Mouse (Mus musculus) forebrain, embryonic 15.5 days (tissue): ENCODE measurements at regions not wholly inside any gene's neighbourhood (a gene's known extent, or its start where the extent isn't known, plus 50 kb on each side); places are given as distances from the start of the nearest gene placed in this dataset.

Experiments used
- ATAC-seq: fragments of 200-750 bp; cut with Nextera tagmentation; replicated peaks from 2 replicates; pipeline ENCODE4 v1.8.0; 2017; ENCODE audit warnings: mild to moderate bottlenecking, moderate TSS enrichment, moderate library complexity
- H3K27ac ChIP-seq: fragments of 300-500 bp; sonication (generic); replicated peaks from 2 replicates; pipeline ENCODE4 v1.5.1; 2015; ENCODE audit warnings: mild to moderate bottlenecking, inconsistent platforms
- H3K27me3 ChIP-seq: fragments of 300-500 bp; sonication (generic); 2 replicates; pipeline ENCODE4 v1.6.1; 2015; ENCODE audit warnings: inconsistent platforms
- H3K36me3 ChIP-seq: fragments of 300-500 bp; sonication (generic); 2 replicates; pipeline ENCODE4 v1.6.1; 2015; ENCODE audit warnings: mild to moderate bottlenecking, inconsistent platforms
- H3K4me1 ChIP-seq: fragments of 300-500 bp; sonication (generic); 2 replicates; pipeline ENCODE4 v1.6.1; 2015; ENCODE audit warnings: inconsistent platforms
- H3K4me2 ChIP-seq: fragments of 300-500 bp; sonication (generic); replicated peaks from 2 replicates; pipeline ENCODE4 v1.6.1; 2015; ENCODE audit warnings: mild to moderate bottlenecking, inconsistent platforms
- H3K4me3 ChIP-seq: fragments of 300-500 bp; sonication (generic); 2 replicates; pipeline ENCODE4 v1.5.1; 2015; ENCODE audit warnings: mild to moderate bottlenecking, inconsistent platforms
- H3K9ac ChIP-seq: fragments of 300-500 bp; sonication (generic); replicated peaks from 2 replicates; pipeline ENCODE4 v1.6.1; 2015; ENCODE audit warnings: mild to moderate bottlenecking, inconsistent platforms
- H3K9me3 ChIP-seq: fragments of 300-500 bp; sonication (generic); 2 replicates; pipeline ENCODE4 v1.6.1; 2016; ENCODE audit warnings: inconsistent platforms
- WGBS: fragments of 180-500 bp; shearing (Covaris S2); methylation state at CpG from one replicate; pipeline ENCODE4 v1.1.7; 2015; ENCODE audit warnings: mixed read lengths; 5-methylcytosine and 5-hydroxymethylcytosine counted together

GRCm38 (mm10) chr5:132828993-132829392 lies 285.8 kb upstream of the Auts2 start:
- WGBS = 48% methylated on average over 7 of the region's 7 CpGs

GRCm38 (mm10) chr5:132827555-132828333 lies 284.6 kb upstream of the Auts2 start:
- WGBS = 75% methylated on average over 10 of the region's 10 CpGs
- Histone ChIP-seq H3K4me1 (peaks cover 8% of the 10 kb centered on the region), H3K27ac (no peak overlapping the region), H3K4me3 (no peak overlapping the region), H3K36me3 (no peaks in the 10 kb centered on the region), H3K9me3 (no peaks in the 10 kb centered on the region), H3K9ac (no peak overlapping the region), H3K4me2 (no peak overlapping the region), H3K27me3 (no peaks in the 10 kb centered on the region)
- no peak for ATAC-seq

More at GRCm38 (mm10) chr5:132828993-132829392, 285.8 kb upstream of the Auts2 start:
- Histone ChIP-seq H3K4me1 (peaks cover 8% of the 10 kb centered on the region), H3K27ac (no peak overlapping the region), H3K27me3 (no peaks in the 10 kb centered on the region), H3K4me3 (no peak overlapping the region), H3K9me3 (no peaks in the 10 kb centered on the region), H3K4me2 (no peak overlapping the region), H3K36me3 (no peaks in the 10 kb centered on the region), H3K9ac (no peak overlapping the region)
- no peak for ATAC-seq

- no peaks in the 10 kb centered on the region for H3K9me3 ChIP-seq
- no peaks in the 10 kb centered on the region for H3K27me3 ChIP-seq
- H3K4me3 ChIP-seq = no peak overlapping the region
- 93% methylated on average over 5 of the region's 5 CpGs for WGBS
- ATAC-seq = no peak
- peaks cover 8% of the 10 kb centered on the region for H3K4me1 ChIP-seq
- no peak overlapping the region for H3K9ac ChIP-seq
- no peak overlapping the region for H3K27ac ChIP-seq
- H3K36me3 ChIP-seq = no peaks in the 10 kb centered on the region
- H3K4me2 ChIP-seq = no peak overlapping the region
Measured at GRCm38 (mm10) chr5:132826009-132826408, 282.9 kb upstream of the Auts2 start.

GRCm38 (mm10) chr5:132817665-132818064 lies 274.5 kb upstream of the Auts2 start:
- Histone ChIP-seq H3K27me3 (no peaks in the 10 kb centered on the region), H3K27ac (no peak overlapping the region), H3K4me2 (no peak overlapping the region), H3K9ac (no peak overlapping the region), H3K36me3 (no peaks in the 10 kb centered on the region), H3K4me3 (no peak overlapping the region), H3K9me3 (no peaks in the 10 kb centered on the region), H3K4me1 (no peaks in the 10 kb centered on the region)
- WGBS = 83% methylated on average over 9 of the region's 9 CpGs
- no peak for ATAC-seq

- no peaks in the 10 kb centered on the region for H3K27me3 ChIP-seq
- no peak overlapping the region for H3K4me2 ChIP-seq
- no peak overlapping the region for H3K27ac ChIP-seq
- no peak for ATAC-seq
- no peak overlapping the region for H3K4me3 ChIP-seq
- no peak overlapping the region for H3K9ac ChIP-seq
- no peaks in the 10 kb centered on the region for H3K36me3 ChIP-seq
- 68% methylated on average over 4 of the region's 4 CpGs for WGBS
- no peaks in the 10 kb centered on the region for H3K9me3 ChIP-seq
- no peaks in the 10 kb centered on the region for H3K4me1 ChIP-seq
Measured at GRCm38 (mm10) chr5:132809181-132809580, 266.0 kb upstream of the Auts2 start.

- H3K4me1 ChIP-seq = no peaks in the 10 kb centered on the region
- 81% methylated on average over 1 of the region's 1 CpGs for WGBS
- no peak overlapping the region for H3K27ac ChIP-seq
- no peaks in the 10 kb centered on the region for H3K9me3 ChIP-seq
- no peaks in the 10 kb centered on the region for H3K36me3 ChIP-seq
- no peak for ATAC-seq
- no peak overlapping the region for H3K4me3 ChIP-seq
- H3K9ac ChIP-seq = no peak overlapping the region
- H3K27me3 ChIP-seq = no peaks in the 10 kb centered on the region
- H3K4me2 ChIP-seq = no peak overlapping the region
Measured at GRCm38 (mm10) chr5:132796061-132796460, 252.9 kb upstream of the Auts2 start.

- H3K4me2 ChIP-seq = no peak overlapping the region
- H3K4me3 ChIP-seq = no peak overlapping the region
- H3K4me1 ChIP-seq = no peaks in the 10 kb centered on the region
- no peak overlapping the region for H3K27ac ChIP-seq
- no peaks in the 10 kb centered on the region for H3K27me3 ChIP-seq
- no peak overlapping the region for H3K9ac ChIP-seq
- no peaks in the 10 kb centered on the region for H3K36me3 ChIP-seq
- WGBS = 82% methylated on average over 5 of the region's 5 CpGs
- H3K9me3 ChIP-seq = no peaks in the 10 kb centered on the region
- no peak for ATAC-seq
Measured at GRCm38 (mm10) chr5:132792484-132792883, 249.3 kb upstream of the Auts2 start.

- no peaks in the 10 kb centered on the region for H3K36me3 ChIP-seq
- H3K9me3 ChIP-seq = no peaks in the 10 kb centered on the region
- H3K4me3 ChIP-seq = no peak overlapping the region
- ATAC-seq = no peak
- 45% methylated on average over 3 of the region's 3 CpGs for WGBS
- H3K4me1 ChIP-seq = 0 out of 2 replicates have a peak, but pooled peaks cover 5% of the 10 kb centered on the region
- no peak overlapping the region for H3K27ac ChIP-seq
- H3K4me2 ChIP-seq = no peak overlapping the region
- no peak overlapping the region for H3K9ac ChIP-seq
- H3K27me3 ChIP-seq = no peaks in the 10 kb centered on the region
Measured at GRCm38 (mm10) chr5:132785291-132785690, 242.1 kb upstream of the Auts2 start.

GRCm38 (mm10) chr5:132784791-132785190 lies 241.6 kb upstream of the Auts2 start:
- no peak overlapping the region for H3K4me3 ChIP-seq
- H3K4me2 ChIP-seq = no peak overlapping the region
- 0 out of 2 replicates have a peak, but pooled peaks cover 5% of the 10 kb centered on the region for H3K4me1 ChIP-seq
- ATAC-seq = no peak
- no peaks in the 10 kb centered on the region for H3K36me3 ChIP-seq
- no peaks in the 10 kb centered on the region for H3K9me3 ChIP-seq
- no peaks in the 10 kb centered on the region for H3K27me3 ChIP-seq
- WGBS = 56% methylated on average over 4 of the region's 4 CpGs
- H3K9ac ChIP-seq = no peak overlapping the region
- H3K27ac ChIP-seq = no peak overlapping the region

GRCm38 (mm10) chr5:132774141-132774680 lies 231.1 kb upstream of the Auts2 start:
- Histone ChIP-seq H3K4me3 (no peak overlapping the region), H3K27ac (no peak overlapping the region), H3K4me1 (no peaks in the 10 kb centered on the region), H3K9me3 (no peaks in the 10 kb centered on the region), H3K4me2 (no peak overlapping the region), H3K27me3 (no peaks in the 10 kb centered on the region), H3K9ac (no peak overlapping the region), H3K36me3 (no peaks in the 10 kb centered on the region)
- no peak for ATAC-seq
- WGBS = 86% methylated on average over 1 of the region's 1 CpGs

GRCm38 (mm10) chr5:132760396-132760795 lies 217.3 kb upstream of the Auts2 start:
- Histone ChIP-seq H3K27me3 (no peaks in the 10 kb centered on the region), H3K9me3 (no peaks in the 10 kb centered on the region), H3K36me3 (no peaks in the 10 kb centered on the region), H3K4me1 (0 out of 2 replicates have a peak, but pooled peaks cover 3% of the 10 kb centered on the region), H3K4me2 (no peak overlapping the region), H3K4me3 (no peak overlapping the region), H3K9ac (no peak overlapping the region), H3K27ac (no peak overlapping the region)
- no peak for ATAC-seq
- WGBS = 61% methylated on average over 4 of the region's 4 CpGs

GRCm38 (mm10) chr5:132759751-132760150 lies 216.6 kb upstream of the Auts2 start:
- Histone ChIP-seq H3K27ac (no peak overlapping the region), H3K4me1 (0 out of 2 replicates have a peak, but pooled peaks cover 3% of the 10 kb centered on the region), H3K4me3 (no peak overlapping the region), H3K9me3 (no peaks in the 10 kb centered on the region), H3K4me2 (no peak overlapping the region), H3K9ac (no peak overlapping the region), H3K27me3 (no peaks in the 10 kb centered on the region), H3K36me3 (no peaks in the 10 kb centered on the region)
- 91% methylated on average over 6 of the region's 6 CpGs for WGBS
- no peak for ATAC-seq
